ENCODE assay signal across 7 mouse cellular contexts in genomic region chr14:73239291-73239690, GRCm38 (mm10). TPM values are rescaled to one million over a fixed set of nuclear protein-coding genes. Genes with fewer than 3 reads are reported as not detected.
A peak's percentile ranks its signal among the peaks of the same experiment; 100 is the strongest.
DNase-seq lines count a peak whose midpoint lies in the region; ATAC-seq and TF ChIP-seq lines count a peak whose summit lies in the region.

No protein-coding gene starts in this region.

- WGBS in heart, embryonic 15.5 days = under 1% methylated on average over 6 of the region's 6 CpGs
- under 1% methylated on average over 6 of the region's 6 CpGs for WGBS in limb, embryonic 10.5 days

- 0 out of 2 replicates have a peak, but pooled peaks have one; percentile 11 for TF ChIP-seq EP300 in ES-Bruce4 (IDR thresholded peaks at IDR 0.05; ENCODE audit: insufficient read depth, low read depth, low read length)

- no peak for TF ChIP-seq CTCF in ES-Bruce4 (IDR thresholded peaks at IDR 0.05; ENCODE audit: low read depth, low read length)

- intact Hi-C loops in left cerebral cortex, postnatal 25 days (cut with DNase I) = no loop called here

- no peaks in the 10 kb centered on the region for H3K9me3 ChIP-seq in ES-Bruce4 (replicated peaks; ENCODE audit: control insufficient read depth, insufficient read depth, low read length, poor library complexity, severe bottlenecking)
- H3K9me3 ChIP-seq in heart, embryonic 15.5 days (replicated peaks) = no peaks in the 10 kb centered on the region
- no peaks in the 10 kb centered on the region for H3K9me3 ChIP-seq in limb, embryonic 10.5 days (replicated peaks)

- peaks cover 4% of the 10 kb centered on the region for H3K4me1 ChIP-seq in ES-Bruce4 (ENCODE audit: control insufficient read depth, insufficient read depth, low read length)
- peaks cover 14% of the 10 kb centered on the region for H3K4me1 ChIP-seq in heart, embryonic 15.5 days (replicated peaks)
- H3K4me1 ChIP-seq in limb, embryonic 10.5 days = peaks cover 26% of the 10 kb centered on the region

- 0 out of 2 replicates have a peak, but pooled peaks have one; percentile 41 for ATAC-seq in heart, embryonic 15.5 days (replicated peaks; ENCODE audit: insufficient number of reproducible peaks, insufficient read depth, low FRiP score, low read depth)

- DNase-seq in c-Kit-positive CD71-positive TER-119-positive erythroid progenitor cells, embryonic 14.5 days (ENCODE audit: low spot score) = peak; percentile 12
- DNase-seq in limb, embryonic 10.5 days (ENCODE audit: low spot score) = peak; percentile 53
- DNase-seq in naive thymus-derived CD4-positive, alpha-beta T cell, adult 2 months (ENCODE audit: low read depth) = peak; percentile 48
- DNase-seq in left cerebral cortex, postnatal 25 days (ENCODE audit: low spot score in 2 of 2) = no peak
- DNase-seq in testis, postnatal 10 days (ENCODE audit: low spot score) = no peak

- peak overlapping the region; percentile 95 for H3K4me3 ChIP-seq in ES-Bruce4 (ENCODE audit: low read depth, low read length)
- H3K4me3 ChIP-seq in heart, embryonic 15.5 days = peak overlapping the region; percentile 66
- peak overlapping the region; percentile 66 for H3K4me3 ChIP-seq in limb, embryonic 10.5 days

- no peak for TF ChIP-seq POLR2A in ES-Bruce4 (IDR thresholded peaks at IDR 0.05; ENCODE audit: insufficient read depth, low read length)

- H3K36me3 ChIP-seq in ES-Bruce4 (ENCODE audit: control insufficient read depth, insufficient read depth, low read length, poor library complexity, severe bottlenecking) = peaks cover 4% of the 10 kb centered on the region
- no peaks in the 10 kb centered on the region for H3K36me3 ChIP-seq in heart, embryonic 15.5 days
- peaks cover 19% of the 10 kb centered on the region for H3K36me3 ChIP-seq in limb, embryonic 10.5 days

- H3K4me2 ChIP-seq in heart, embryonic 15.5 days = peak overlapping the region; percentile 63

- peak overlapping the region; percentile 83 for H3K9ac ChIP-seq in ES-Bruce4 (ENCODE audit: low read depth, poor library complexity, severe bottlenecking)
- peak overlapping the region; percentile 72 for H3K9ac ChIP-seq in heart, embryonic 15.5 days

- H3K27me3 ChIP-seq in ES-Bruce4 (ENCODE audit: control insufficient read depth, insufficient read depth, low read length, poor library complexity, severe bottlenecking) = no peaks in the 10 kb centered on the region
- H3K27me3 ChIP-seq in heart, embryonic 15.5 days = no peaks in the 10 kb centered on the region
- no peaks in the 10 kb centered on the region for H3K27me3 ChIP-seq in limb, embryonic 10.5 days (ENCODE audit: low read depth, poor library complexity, severe bottlenecking)

- H3K27ac ChIP-seq in ES-Bruce4 (ENCODE audit: insufficient read depth, low read length) = peak overlapping the region; percentile 96
- peak overlapping the region; percentile 91 for H3K27ac ChIP-seq in heart, embryonic 15.5 days
- peak overlapping the region; percentile 96 for H3K27ac ChIP-seq in limb, embryonic 10.5 days

RNA-seq across cellular contexts. Expression of gene Lpar6, which starts 1.6 kb away (rescaled TPM):
- polyA plus RNA-seq in ES-Bruce4 (2011; ENCODE audit: insufficient read depth, insufficient read length, low read depth, missing spikeins) = 12.9 TPM in 2 replicates
- 8.7 and 8.8 TPM in 2 replicates for polyA plus RNA-seq in heart, embryonic 15.5 days (2015; fragmentation: Nextera tagmentation; extraction: Ambion mirVana)
- polyA plus RNA-seq in limb, embryonic 10.5 days (2016; fragmentation: Nextera tagmentation; extraction: Ambion mirVana) = 18.9 and 20.0 TPM in 2 replicates
- 1 to 10 TPM; 1.4 to 1.6 TPM for total RNA-seq in left cerebral cortex, postnatal 25 days (2021)

Comparison
In these comparisons a context has a peak if more than half of its experiments do, and no peak if none do; other contexts are left out.
1. DNase-seq: peak in c-Kit-positive CD71-positive TER-119-positive erythroid progenitor cells, embryonic 14.5 days (single experiment), limb, embryonic 10.5 days (single experiment) and naive thymus-derived CD4-positive, alpha-beta T cell, adult 2 months (single experiment); none in left cerebral cortex, postnatal 25 days (0 of 2) and testis, postnatal 10 days (single experiment).
2. Peak in every context shown above with its lines, with median percentiles within 50 percentile points of each other: H3K27ac ChIP-seq and H3K4me3 ChIP-seq.